Mouse (Mus musculus): ENCODE data around the gene Rnaseh2c.

Gene Rnaseh2c

DNA sequence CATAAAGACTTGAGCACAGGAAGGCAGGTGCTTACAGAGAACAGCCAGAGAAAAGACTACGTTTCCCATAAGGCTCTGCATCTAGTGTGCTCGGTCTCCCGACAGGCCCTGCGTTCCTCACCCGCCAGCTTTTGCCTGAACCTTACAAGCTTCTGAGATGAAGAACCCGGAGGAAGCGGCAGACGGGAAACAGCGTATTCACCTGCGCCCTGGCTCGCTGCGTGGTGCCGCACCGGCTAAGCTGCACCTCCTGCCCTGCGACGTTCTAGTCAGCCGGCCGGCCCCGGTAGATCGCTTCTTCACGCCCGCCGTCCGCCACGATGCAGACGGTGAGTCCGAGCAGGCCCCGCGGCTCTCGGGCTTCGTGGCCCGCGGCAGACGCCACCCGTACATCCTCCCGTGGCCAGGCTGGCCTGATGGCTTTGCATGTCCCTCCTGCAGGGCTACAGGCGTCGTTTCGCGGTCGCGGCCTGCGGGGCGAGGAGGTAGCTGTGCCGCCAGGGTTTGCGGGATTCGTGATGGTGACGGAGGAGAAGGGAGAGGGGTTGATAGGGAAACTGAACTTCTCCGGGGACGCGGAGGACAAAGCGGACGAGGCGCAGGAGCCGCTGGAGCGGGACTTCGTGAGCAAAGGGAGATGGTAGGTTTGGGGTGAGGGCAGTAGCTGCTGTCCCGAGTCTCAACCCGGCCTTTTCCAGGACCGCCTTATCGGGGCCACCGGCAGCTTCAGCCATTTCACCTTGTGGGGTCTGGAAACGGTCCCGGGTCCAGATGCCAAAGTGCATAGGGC, at the start of gene Rnaseh2c:
TSS of gene Rnaseh2c (plus strand) at position 122 of the 790 bp plus-strand sequence.
- DNase-seq (ENCODE audit: low spot score in 2 of 2): peak; percentile 82 to 84

- DNase-seq (ENCODE audit: low spot score in 2 of 2): no peak
Observed at GRCm38 (mm10) chr19:5553802-5554201, 47.9 kb upstream of the Rnaseh2c start.

DNA sequence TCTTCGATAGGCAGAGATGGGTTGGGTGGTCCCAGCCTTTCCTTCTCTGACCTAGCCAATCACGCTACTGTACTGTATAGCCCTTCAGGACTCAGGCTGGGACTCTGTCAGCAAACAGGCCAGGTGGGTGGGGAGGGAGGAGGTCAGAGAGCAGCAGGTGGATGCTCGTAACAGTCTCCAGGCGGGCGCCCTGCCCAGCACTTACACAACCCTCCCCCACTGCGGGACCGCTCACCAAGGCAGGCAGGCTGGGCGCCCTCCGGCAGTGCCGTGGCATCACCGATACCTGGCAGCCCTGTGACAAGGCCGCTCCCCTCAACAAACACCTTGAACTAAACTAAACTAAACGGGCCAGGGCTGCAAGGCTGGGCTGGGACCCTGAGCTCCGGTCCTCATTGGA, 47.5 kb upstream of the Rnaseh2c start:
- no peak for DNase-seq (ENCODE audit: low spot score in 2 of 2)

DNA sequence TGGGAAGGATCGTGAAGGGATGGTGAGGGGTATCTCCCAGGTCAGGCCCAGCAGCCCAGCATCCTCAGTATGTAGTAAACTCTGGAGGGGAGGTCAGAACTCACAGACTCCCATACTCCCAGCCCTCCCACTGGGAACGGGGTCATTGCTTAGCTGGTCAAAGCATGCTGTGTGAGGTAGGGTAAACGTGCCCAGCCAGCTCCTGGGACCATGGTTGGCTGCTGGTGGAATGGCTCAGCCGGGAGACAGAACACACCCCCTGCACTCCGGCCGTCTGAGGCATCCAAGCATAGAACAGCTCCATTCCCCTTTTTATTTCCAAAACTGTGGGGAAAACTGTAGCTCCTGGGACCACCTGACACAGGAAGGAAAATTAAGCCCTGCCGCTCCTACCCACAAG, 43.5 kb upstream of the Rnaseh2c start:
- DNase-seq (ENCODE audit: low spot score in 2 of 2): no peak

- DNase-seq (ENCODE audit: low spot score in 2 of 2): no peak
Observed at GRCm38 (mm10) chr19:5558770-5559169, 42.9 kb upstream of the Rnaseh2c start.

GRCm38 (mm10) chr19:5559229-5559628, 42.4 kb upstream of the Rnaseh2c start:
- DNase-seq (ENCODE audit: low spot score in 2 of 2): no peak

DNA sequence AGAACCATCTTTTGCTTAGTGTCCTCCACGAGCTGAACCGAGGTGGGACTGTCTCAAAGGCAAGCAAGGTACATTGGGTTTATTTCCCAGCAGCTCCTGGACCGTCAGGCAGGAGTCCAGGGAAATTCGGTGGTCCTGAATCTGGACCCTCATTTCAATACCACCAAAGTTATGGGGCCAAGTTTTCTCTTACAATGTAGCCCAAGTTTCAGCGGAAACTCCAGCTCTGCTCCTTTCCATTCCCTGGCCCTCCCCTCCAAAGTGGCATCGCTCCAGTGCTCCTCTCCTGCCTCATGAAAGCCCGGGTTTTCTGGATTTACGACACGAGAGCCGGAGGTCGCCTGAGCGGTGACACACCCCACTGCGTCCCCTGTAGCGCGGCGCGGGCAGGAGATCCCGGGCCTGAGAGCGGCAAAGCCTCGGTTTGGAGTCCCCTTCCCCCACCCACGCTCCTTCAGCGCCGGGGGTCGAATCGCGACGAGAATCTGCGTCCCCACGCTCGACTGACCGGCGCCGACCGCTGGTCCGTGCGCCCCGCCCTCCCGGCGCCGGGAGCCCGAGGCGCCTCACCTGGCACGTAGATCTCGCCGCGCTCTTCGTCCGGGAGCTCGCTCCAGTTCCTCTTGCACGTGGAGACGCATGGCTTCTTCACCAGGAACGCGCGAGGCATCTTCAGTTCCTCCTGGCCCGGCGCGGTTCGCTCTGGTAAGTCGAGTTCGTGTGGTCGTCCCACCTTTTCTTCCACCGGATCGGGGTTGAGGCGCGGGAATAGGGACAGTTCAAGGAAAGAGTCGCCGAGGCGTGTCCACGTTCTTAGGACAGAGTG, 41.8 kb upstream of the Rnaseh2c start:
- DNase-seq (ENCODE audit: low spot score in 2 of 2): no peak

- no peak for DNase-seq (ENCODE audit: low spot score in 2 of 2)
Observed at GRCm38 (mm10) chr19:5560457-5561041, 41.1 kb upstream of the Rnaseh2c start, which contains the start of gene Ovol1. Gene Ovol1, minus strand, starts transcription at chr19:5560646.

DNA sequence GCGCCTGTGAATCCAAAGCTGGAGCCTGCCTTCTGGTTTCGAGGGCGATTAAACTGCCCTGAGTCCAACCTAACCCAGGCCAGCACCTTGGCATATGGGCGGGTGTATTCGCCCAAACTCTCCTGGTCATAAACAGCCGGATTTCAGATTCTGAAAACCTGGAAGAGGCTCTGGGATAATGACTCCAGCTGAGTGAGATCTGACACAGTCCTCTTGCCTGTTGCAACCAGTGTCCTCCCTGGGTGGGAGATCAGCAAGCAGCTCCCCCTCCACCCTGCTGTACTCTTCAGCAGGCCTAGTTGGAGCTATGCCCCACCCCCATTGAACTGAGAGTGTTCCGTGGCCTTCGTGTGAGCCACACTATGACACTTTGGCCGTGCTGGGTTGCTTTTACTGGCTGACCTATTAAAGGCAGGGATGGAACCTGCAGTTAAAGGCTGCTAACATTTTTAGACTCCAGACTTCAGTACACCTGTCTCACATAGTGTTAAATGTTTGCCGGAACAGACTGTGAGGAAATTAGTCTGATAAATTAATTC, 40.4 kb upstream of the Rnaseh2c start:
- DNase-seq (ENCODE audit: low spot score in 2 of 2): no peak

DNA sequence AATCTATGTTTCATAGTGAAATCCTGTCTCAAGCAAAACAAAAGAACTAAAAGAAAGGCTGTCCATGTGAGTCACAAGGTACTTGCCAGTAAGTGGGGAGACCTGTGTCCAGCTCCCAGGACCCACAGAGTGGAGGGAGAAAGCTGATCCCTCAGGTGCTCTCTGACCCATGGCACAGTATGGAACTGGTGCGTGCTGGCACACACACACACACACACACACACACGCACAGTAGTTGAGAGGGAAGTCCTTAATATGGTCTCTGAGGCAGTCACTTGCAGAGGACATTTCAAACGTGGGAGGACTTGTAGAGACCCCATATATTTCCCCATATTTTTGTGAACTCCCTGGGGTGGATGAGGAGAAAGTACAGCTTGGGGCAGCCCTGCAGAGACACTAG, 39.8 kb upstream of the Rnaseh2c start:
- DNase-seq (ENCODE audit: low spot score in 2 of 2): no peak

DNA sequence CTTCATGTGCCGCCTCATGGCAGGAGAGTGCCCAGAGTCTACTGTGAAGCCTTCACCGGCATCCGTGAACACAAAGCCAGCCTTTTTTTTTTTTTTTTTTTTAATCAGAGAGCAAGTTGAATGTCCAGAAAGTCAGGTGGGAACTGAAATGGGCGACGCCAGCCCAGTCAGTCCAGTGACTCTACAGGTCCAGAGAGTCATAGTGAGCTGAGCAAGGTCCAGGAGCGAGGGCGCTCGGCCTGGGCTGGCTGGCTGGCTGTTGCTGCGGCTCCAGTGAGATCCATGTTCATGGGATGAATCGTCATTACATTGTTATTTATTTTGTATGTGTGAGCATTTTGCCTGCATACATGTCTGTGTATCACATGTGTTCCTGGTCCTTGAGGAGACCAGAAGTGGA, 38.9 kb upstream of the Rnaseh2c start:
- no peak for DNase-seq (ENCODE audit: low spot score in 2 of 2)

- DNase-seq (ENCODE audit: low spot score in 2 of 2): no peak
Observed at GRCm38 (mm10) chr19:5566316-5566715, 35.4 kb upstream of the Rnaseh2c start.

DNA sequence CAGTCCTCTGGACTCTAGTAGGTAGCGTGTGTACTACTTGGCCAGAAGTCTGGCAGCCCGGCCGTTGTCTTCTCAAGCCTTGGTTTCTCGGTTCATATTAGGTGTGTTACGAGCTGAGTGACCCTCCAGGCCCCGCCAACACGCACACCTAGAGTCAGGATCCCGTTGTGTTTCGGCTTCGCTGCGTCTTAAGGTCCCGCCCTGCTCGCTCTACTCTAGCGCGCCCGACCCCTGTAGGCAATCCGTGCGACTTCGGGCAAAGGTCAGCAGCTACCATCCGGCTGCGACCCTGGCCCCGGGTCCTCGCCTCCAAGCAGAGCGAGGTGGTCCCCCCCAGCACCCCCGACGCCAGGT, 34.5 kb upstream of the Rnaseh2c start:
- DNase-seq (ENCODE audit: low spot score in 2 of 2): no peak

GRCm38 (mm10) chr19:5567534-5568469, 33.9 kb upstream of the Rnaseh2c start, which contains the start of gene Ap5b1:
Gene Ap5b1, plus strand, starts transcription at chr19:5568025.
- DNase-seq (ENCODE audit: low spot score in 2 of 2): peak; percentile 88 to 92

GRCm38 (mm10) chr19:5568470-5569140, 33.1 kb upstream of the Rnaseh2c start:
- peak; percentile 62 to 89 for DNase-seq (ENCODE audit: low spot score in 2 of 2)

GRCm38 (mm10) chr19:5569521-5569920, 32.2 kb upstream of the Rnaseh2c start:
- DNase-seq (ENCODE audit: low spot score in 2 of 2): no peak

GRCm38 (mm10) chr19:5570353-5571246, 31.1 kb upstream of the Rnaseh2c start:
- DNase-seq (ENCODE audit: low spot score in 2 of 2): no peak

DNA sequence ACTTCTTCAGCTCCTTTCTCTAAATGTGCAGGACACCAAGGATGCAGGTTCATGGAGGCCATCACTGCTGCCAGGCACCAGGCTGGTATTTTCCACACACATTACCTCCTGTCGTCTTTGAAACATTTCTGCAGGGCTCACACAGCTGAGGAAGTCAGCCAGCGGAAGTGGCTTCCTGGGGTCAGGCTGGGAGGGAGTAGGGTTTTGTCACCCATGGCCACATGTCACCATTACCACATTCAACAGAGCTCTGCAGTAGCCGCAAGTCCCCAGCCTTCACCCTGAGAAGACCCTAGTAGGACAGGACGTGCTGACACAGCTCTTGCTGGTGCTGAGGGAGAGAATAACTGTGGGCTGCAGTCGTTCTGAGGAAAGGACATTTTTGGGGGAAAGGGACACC, 29.8 kb upstream of the Rnaseh2c start:
- DNase-seq (ENCODE audit: low spot score in 2 of 2): peak; percentile 20 to 28

DNA sequence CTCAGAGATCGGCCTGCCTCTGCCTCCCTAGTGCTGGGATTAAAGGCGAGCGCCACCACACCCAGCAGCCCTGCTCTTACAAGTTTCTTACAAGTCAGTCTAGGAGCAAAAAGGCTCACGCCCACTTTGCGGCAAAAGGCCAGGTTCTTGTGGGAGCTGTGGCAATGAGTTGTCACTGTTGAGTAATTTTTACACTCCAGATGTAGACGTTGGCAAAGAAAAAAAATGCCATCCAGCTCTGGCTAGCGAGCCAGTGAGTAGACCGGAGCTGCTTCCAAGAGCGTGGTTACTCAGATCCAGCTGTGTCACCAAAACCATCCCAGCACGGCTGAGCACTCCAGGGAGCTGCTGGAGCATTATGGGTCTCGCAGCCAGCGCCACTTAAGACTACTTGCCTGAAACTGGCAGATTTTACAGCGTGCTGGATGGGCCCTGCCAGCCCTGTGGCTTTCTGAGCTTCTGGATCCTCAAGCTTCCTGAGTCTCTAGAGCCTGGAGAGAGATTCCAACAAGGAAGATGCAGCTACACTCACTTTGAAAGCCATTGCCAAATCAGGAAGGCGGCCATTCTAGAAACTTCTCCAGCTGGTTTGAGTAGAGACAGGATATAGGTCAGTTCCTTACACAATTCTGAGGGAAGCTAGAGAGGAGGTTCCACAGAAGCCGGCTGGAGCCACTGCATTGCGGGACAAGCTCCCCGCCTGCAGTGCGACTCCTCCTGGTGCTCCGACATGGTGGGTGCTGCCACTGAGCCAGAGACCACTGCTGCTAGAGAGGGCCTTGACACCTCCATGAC, 29.1 kb upstream of the Rnaseh2c start:
- no peak for DNase-seq (ENCODE audit: low spot score in 2 of 2)
